Mouse (Mus musculus) cerebellum, postnatal 36 days (tissue): ENCODE measurements around the gene Ccdc78.

Experiments
- DNase-seq, 2 experiments: peaks; one replicate each; pipeline ENCODE4 v3.0.0; 2021 to 2022; ENCODE audit warnings: mixed read lengths in 2 of 2

Ccdc78 gene

DNA sequence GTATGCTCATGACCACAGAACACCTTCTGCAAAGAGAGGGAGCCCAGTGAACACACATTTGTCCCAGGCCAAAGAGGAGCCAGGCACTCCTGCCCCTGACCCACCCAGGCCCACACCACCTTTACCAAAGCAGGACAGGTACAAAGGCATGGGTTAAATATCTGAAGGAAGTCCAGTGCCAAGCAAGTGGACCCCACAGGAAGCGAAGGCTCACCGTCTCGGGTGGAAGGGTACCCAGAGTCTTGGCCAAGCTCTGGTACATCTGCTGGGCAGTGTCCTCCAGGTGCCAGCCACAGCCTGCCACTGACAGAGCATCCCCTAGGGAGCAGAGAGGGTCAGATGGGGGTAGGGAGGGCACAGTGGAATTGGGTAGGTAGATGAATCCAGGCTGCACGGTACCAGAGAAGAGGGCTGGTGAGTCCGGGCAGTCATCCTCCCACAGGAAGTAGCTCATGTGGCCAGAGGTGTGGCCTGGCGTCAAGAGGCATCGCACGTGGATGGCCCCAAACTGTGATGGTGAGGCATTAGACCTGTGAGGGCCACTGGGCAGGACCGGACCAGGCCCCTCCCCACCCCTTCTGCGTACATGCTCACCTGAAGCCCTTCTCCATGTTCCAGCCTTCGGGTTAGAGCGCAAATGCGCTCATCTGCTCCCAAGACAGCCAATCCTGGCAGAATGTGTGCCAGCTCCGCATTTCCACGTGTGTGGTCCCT is 2.4 kb upstream of the Ccdc78 start:
- no peak for DNase-seq

DNA sequence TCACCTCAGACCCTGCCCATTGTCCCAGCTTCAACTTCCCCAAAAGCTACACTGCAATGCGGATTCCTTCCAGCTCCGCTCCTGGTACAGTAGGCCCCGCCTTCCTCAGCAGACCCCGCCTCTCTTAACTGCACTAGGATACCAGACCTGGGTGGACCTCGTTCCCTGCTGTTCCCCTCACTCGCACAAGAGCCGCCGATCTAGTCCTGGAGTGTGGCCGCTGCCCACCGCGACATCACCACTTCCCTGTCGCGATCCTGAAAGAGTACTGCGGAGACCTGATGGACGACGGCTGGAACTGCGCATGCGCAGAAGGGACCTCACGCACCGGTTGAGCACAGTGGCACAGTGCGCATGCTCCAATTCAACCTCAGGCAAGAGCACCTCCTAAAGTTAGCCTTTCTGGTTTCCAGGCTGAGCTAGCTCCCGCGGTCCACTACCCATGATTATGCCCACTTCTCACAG is 1.1 kb upstream of the Ccdc78 start, which contains the start of gene Haghl:
TSS of gene Haghl (minus strand) at position 393 of the 465 bp plus-strand sequence.
- DNase-seq = peak; percentile 97 to 99

DNA sequence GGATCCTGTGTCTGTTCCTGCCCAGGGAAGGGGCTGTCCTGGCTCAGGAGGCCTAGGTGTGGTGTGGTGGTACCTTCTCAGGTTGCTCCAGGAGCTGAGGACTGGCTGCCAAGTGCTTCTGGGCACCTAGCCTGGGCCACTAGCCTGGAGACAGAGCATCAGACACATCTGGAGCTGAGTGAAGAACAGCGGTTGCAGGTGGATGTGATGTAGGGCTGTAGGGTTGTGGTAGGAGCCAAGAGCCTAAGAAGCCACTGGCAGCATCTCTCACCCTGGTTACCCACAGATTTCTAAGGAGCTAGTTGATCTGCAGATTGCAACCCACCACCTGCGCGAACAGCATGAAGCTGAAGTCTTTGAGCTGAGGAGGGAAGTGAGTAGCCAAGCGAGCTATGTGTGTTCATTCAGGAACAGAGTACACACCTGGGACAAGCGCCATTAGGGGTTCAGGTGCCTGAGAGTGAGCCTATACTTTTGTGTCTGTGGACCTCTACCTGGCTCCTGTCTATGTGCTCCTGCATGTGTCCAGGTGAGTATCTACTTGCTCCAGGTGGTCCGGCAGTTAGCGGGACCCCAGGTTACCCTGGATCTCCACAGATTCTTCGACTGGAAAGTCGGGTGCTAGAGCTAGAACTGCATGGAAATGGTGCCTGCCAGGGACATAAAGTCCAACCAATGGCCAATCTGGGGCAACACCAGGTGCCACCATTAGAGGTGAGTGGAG is 563 bp downstream of the Ccdc78 start:
- DNase-seq = no peak

DNA sequence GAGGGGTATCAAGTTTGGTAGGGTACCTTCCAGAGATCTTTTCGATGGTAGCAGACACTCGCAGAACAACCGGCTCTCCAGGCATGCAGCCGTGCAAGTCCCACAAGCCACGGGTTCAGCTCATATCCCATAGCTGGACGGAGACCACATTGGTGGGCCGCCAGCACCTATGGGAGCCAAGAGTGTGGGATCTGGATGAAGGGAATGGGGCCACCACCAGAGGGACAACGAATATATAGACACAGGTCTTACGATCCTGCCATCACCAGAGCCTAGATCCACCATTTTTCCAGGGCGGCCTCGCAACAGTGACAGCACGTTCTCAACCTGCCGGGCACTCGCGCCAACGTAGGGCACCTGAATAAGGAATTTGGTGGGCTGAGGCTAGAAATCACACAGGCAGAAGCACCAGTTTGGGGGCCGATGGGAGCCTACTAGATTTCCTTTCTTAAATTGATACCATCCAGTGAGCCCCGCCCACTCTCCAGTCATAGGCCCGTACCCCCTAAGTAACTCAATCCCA is 5.0 kb downstream of the Ccdc78 start:
- no peak for DNase-seq

DNA sequence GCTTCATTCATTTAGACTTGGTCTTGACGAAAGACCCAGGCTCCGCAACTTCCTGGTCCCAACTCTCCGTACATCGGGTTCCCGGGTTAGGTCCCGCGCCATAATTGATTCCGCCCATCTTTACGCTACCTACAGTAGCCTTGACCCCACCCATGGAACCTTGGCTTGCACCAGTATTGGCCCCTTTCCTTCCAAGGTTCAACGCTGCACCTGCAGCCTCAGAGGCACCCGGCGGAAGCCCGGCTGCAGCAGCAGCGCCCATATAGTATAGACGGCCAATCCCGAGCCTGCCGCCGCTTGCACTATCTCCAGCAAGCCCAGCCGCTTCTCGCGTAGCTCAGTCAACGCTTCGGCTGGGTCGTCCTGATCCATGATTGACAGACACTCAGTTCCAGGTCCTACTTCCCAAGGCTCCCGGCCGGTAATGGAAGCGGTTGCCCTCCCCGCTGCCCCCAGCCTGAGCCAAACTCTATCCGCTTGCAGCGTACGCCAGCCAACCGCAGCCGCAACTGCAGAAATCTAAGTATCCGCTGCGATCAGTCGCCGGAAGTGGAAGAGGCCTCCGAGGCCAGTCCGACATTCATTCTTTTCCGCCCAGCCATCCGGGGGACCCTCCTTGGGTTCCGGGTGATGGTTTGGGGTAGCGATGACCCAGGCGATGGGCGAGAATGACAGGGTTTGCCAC is 5.6 kb downstream of the Ccdc78 start:
- peak; percentile 86 to 90 for DNase-seq

DNA sequence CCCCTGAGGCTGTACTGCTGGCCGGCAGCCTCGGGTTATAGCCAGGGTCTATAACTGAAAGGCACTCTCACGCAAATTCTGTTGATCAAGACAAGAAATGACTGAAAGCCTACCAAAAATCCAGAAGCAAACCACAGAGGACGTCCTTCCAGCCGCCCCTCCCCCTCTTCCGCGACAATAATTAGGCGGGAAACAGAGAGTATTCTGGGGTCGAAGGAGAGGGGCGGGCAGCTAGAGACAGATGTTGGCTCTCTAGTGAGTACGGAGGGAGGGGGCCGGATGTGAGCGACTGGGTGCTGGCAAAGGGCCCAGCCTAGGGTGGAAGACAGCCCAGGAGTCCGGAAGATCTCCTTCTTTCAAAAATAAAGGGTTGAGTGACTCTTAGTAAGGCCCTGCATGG is 6.2 kb downstream of the Ccdc78 start, which contains the start of gene Fam173a:
TSS of gene Fam173a (minus strand) at position 287 of the 400 bp plus-strand sequence.
- peak; percentile 53 to 57 for DNase-seq

DNA sequence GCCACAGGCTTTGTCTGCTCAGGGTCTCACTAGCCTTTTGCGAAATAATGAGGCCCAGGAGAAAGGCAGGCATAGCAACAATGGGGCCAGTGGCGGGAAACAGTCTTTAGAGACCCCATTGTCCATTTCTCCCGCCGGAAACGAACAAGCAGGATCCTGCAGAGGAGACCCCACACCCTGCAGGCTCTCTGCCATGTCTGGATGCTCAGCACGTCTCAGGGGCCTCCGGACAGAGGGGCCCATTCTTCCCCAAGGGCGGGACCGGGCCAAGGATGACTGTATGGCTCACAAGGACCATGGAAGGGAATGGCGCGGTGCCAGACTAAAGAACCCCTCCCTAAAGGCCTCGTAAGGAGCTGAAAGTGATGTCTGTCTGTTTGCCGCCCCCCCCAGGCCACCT is 7.8 kb downstream of the Ccdc78 start:
- peak in 1 of 2 experiments; percentile 19 for DNase-seq

DNA sequence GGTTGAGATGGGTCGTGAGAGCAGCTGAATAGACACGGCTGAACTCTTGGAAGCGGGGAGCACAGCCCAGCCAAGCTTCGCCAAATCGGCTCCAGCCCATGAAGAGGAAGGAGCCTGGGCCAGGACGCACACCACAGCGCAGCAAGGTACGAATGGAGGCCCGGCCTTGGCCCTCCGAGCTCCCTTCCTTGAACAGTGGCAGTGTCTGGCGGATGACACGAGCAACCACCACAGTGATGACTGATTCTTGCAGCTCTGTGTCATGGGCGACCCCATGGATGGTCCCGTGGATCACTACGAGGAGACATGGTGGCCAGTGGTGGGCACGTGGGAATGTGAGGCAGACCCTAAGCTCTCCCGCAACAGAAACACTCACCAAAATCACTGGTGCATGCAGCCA is 8.6 kb downstream of the Ccdc78 start:
- DNase-seq = peak in 1 of 2 experiments; percentile 11

DNA sequence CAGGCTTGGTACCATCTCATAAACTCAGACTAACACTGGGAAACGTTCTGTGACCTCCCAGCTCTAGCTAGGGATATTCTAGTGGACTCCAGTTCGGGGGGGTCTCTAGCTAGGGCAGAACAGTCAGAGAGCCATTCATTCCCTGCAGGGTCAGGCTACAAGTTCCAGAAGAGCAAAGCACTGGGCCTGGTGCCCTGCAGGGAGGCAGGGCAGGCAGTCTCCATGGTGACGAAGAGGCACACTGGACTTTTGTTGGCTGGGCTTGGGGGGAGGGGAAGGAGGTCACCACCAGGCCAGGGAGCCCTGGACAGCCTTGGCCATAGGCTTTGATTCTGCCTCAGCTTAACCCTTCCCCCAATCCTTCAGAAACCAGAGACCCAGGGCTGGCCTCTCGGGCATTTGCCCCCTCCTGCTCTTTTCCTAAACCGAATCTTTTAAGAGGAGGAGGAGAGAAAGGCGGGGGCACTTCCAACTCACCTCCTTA is 9.3 kb downstream of the Ccdc78 start, which contains the start of gene AC134908.4:
TSS of gene AC134908.4 (minus strand) at position 51 of the 484 bp plus-strand sequence.
- no peak for DNase-seq

DNA sequence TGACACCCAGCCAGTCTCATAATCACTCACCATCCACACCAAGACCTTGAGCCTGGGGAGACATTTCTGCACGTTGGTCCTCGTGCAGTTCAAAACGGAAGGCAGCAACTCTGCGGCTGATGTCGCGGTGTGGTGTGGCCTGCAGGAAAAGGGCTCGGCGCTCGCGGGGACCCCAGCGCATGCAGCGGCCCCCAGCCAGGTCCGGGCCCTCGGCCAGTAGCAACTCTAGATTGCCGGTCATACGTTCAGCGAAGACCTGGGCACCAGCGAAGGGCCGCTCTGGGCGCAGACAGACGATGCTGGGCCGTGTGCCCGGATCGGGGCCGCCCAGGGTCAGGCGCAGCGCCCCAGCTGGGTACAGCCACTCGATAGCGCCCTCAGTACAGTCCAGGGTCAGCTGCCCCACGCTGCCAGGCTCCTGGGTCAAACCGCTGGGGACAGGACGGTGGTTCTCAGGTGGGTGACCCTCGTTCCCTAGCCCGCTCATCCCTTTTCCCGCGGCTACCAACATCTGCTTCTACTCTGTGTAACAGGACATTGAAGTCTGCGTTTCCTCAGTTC is 9.9 kb downstream of the Ccdc78 start:
- DNase-seq = no peak

DNA sequence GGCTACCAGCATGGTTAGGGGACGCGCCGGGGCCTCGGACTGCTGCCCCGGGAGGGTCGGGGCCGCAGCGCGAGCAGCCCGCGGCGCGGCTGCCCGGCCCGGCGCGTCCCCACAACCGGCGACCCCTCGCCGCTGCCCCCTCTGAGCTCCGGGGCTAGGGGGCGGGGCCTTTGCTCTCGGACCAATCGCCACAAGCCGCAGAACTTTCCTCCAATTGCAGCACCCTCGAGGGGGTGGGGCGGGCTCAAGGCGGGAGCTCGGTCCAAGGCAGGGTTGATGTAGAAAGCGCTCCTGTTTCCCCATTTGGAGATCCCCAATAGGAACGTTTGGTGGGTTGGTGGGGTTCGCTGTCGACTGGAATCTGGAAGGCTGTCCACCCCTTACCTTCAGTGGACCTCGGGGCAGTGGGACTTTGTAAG is 10.6 kb downstream of the Ccdc78 start, which contains the start of gene Metrn:
TSS of gene Metrn (minus strand) at position 186 of the 419 bp plus-strand sequence.
- DNase-seq = peak in 1 of 2 experiments; percentile 67

DNA sequence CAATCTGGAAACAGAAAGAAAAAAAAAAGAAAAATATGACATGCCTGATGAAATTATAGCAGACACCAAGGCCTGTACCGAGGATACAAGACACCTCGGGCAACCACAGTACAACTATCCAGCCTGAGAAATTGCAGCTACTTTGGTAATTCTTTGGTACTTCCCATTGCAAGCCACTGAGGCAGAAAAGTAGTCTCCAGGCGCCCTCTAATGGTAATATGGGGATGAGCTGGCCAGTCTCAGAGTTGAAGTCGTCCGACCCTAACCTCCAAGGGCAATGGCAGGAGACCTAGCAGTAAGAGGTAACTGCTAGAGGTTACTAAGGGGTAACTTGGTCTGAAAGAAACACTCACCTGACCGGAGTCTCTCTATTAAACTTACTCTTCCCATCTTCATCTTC is 14.6 kb downstream of the Ccdc78 start:
- peak; percentile 64 to 77 for DNase-seq

DNA sequence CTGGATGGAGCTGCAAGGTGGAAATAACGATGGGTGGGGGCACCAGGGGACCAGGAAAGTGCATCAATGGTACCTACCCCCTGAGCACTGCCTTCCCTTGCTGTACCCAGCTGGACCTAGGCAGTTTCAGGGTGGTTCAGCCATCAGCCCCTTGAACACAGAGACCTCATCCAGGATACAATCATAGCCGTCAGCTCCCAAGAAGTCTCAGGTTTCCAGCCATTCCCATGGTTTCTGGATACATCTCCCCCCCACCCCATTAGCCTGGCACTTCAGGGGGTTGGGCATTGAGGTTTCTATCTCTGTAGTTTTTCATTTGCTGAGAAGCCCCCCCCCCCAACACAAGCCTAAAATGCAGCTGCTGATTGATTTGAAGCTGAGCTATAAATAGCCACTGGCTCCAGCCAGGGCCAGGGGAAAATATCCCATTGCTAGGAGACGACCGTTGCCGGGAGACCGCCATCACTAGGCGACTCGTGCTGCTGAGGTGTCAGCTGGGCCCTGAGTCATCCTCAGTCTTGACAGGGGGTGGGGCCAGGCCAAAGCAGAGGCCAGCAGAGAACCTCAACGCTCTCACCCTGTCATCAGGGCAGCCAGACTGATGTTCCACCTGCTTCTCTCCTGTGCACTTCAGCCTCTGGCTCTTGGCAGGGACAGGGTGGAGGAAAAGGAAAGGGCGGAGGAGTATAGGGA is 16.6 kb downstream of the Ccdc78 start:
- DNase-seq = peak in 1 of 2 experiments; percentile 36

DNA sequence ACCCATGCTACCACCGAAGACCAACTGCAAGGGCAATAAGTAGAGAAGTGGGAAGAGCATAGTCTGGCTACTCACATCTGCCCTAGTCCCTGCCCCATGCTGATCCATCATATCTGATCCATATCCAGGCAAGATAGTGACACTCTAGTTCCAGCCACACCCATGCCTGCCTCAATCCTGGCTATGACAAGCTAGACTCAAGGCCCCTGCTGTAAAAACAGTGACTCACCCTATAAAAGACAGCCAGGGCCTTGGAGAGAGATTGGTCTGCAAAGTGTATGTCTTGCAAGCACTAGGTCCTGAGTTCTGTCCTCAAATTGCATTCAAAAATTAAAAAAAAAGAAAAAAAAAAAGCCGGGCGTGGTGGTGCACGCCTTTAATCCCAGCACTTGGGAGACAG is 20.1 kb downstream of the Ccdc78 start:
- peak in 1 of 2 experiments; percentile 1 for DNase-seq

DNA sequence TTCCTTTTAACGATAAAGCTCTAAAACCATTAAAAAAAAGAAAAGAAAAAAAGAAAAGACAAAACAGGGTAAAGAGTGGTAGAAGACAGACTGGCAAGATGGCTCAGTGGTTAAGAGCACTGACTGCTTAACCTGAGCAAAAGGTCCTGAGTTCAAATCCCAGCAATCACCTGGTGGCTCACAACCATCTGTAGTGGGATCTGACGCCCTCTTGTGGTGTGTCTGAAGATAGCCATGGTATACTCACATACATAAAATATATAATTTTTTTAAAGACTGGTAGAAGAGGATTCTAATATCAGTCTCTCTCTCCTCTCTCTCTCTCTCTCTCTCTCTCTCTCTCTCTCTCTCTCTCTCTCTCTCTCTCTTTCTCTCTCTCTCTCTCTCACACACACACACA is 21.1 kb downstream of the Ccdc78 start:
- DNase-seq = peak in 1 of 2 experiments; percentile 9

DNA sequence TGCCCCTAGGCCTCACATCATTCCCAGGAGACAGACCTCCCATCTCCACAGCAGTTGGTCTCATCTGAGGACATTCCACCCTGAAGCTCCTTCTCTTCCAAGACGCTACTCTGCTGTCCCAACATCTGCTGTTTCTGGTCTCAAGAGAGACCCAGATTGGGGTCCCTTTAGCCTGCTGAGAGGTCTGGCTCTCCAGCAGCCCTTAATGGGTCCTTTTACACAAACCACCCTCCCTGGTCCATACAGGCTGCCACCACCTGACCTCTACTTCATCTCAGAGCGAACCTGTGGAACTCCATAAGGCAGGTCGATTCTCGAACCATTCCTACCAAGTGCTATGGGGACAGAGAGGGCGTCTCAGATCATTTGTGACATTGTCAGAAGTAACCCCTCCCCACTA is 21.6 kb downstream of the Ccdc78 start:
- DNase-seq = peak in 1 of 2 experiments; percentile 10

DNA sequence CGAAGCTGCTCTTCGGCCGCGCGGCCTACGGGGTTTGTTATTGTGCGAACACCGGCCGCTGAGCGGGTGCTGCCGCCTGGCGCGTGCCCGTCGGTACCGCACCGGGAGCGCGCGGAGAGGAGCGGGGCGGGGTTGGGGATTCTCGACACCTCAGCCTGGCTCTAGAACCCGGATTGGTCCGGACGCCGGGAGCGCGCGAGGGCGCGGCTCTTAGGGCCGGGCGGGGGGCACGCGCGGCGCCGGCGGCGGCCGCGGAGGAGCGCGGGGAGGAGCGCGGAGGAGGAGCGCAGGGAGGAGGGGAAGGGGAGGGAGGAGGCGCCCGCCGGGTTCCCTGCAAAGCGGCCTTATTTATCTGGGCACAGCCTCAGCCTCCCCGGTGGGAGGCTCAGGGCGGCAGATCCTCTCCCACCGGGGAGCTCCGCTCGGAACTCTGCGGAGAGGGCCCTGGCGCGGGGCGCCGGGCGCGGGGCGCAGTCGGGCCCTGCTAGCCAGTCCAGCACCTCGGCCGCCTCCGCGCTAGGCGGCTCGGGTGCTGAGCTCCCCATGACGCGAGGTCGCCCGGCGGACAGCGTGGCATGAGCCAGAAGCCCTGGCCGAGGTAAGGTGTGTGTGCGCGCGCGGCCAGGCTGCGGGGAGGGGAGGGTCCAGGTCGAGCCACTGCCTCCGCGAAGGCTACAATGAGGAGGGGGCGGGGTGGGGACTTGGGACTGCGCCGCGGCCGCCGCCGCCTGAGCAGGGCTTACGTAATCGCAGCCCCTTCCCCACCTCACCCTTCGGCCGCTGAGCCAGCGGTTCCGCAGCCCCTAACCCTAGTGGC is 22.6 kb downstream of the Ccdc78 start, which contains the start of gene Fbxl16:
TSS of gene Fbxl16 (plus strand) at position 297 of the 817 bp plus-strand sequence.
- peak; percentile 94 to 97 for DNase-seq

DNA sequence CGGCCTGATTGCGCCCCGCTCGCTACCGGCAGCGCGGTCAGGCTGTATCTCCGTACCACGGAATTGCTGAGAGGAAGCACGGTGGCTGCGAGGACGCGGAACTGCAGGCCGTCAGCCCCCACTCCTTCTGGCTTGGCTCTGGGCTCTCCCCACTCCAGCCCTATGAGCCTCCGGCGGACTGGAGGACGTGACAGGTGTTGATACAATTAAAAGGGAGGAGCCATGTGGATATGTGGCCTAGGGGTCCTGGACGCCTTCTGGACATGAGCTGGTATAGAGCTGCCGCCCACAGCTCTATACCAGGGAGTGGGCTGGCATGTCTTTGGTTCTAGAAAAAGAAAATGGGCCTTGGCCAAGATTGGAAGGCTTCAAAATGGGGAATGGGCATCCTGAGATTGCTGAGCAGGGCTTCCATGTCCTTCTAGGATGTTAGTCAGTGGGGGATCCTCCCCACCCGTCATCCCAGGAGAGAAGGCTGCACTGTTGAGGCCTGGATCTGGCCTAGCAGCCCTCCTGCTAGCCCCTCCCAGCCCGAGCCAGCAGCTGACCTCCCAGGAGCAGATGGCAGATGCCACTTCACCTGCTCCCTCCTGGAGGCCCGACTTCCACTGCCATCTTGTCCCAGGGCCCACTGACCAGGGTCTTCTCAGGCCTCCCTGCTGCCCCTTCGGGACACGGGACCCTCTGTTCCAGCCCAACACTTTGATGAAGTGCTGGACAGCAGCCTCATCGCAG is 23.4 kb downstream of the Ccdc78 start:
- peak; percentile 68 to 77 for DNase-seq

DNA sequence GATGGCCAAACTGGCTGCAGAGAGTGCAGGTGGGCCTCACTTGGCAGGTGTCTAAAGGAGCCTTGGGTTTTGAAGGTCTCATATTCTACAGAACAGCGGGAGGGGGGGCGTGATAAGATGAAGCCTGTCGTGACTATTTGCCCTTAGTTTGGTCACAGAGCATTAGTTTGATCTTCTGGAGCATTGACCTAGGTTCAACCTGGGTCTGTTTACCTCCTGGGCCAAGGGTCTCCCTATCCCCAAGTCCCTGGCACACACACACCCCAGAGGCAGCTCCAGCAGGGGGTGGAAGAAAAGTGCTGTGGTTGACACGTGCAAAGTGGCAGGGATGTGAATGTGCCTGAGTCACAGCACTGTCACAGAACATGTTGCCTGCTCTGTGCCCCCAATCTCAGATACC is 24.5 kb downstream of the Ccdc78 start:
- peak in 1 of 2 experiments; percentile 10 for DNase-seq

DNA sequence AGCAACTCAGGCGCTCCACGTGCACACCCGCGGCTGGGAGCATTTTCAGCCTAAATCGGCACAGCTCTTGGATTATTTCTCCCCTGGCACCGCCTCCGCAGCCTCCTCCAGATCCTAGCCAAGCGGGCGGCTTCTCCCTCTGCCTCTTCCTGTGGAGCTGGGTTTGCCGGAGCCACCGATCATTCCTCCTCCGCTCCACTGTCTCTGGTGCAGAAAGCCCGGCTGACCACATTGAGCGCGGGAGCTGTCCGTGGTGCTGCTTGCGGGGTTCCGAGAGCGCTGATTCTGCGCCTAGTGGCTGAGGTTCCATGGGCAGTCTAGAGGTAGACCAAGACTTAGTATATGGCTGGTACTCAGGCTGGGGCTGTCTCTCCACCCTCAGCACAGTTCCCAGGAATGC is 27.1 kb downstream of the Ccdc78 start:
- peak; percentile 69 to 70 for DNase-seq
